Mouse (Mus musculus) heart, postnatal 4 days (tissue): ENCODE measurements at regions not wholly inside any gene's neighbourhood (a gene's known extent, or its start where the extent isn't known, plus 50 kb on each side); places are given as distances from the start of the nearest gene placed in this dataset.

Experiments used
- DNase-seq: peaks from one replicate; pipeline ENCODE4 v3.0.0; 2021

DNA sequence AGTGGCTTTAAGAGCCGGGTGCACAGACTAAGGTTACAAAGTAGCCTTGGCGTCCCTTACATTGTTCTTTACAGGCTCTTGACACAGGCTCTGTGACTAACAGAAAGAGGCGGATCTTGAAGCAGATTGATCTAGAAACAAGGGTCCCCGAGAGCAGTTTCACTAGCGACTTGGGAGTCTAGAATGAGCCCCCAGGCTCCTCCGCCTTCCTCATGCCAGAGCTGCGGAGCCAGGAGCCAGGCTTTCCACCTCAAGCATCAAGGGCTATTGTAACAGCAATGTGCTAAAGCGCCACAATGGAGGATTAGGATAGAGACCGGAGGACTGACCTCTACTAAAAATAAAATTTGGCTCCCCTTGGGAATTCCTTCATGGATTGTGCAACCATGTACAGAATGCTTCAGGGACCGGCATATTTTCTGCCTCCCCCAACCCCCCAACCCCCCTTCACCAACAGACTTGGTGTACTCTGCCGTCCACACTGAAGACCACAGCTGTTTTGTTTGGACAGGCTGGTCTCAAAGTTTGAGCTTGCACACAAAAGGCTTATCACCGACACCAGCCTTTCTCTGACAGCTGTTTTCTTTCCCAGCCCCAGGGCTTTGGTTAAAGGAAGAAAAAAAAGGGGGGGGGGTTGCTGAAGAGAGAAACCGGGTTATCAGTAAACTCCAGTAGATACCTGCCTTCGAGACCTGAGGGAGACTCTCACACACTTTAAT lies 60.2 kb upstream of the Gm10295 start:
- DNase-seq, result peak; percentile 46

DNA sequence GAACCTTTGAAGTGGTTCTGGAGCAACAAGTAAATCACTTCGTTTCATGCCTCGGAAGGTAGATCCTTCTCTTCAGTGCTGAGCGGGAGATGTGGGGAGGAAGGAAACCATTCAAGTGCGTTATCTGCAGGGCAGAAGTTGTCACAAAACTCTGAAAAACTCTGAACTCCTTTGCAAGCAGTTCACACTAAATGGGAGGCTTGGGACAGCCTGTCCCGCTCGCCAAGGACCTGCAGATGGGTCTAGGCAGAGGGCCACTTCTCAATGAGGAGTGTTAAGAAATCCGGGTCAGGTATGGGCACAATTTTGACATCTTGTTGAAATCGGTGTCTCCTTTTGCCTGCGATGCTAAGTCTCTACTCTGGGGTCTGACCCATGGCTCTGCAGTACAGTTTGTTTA lies 58.6 kb upstream of the Gm10295 start:
- DNase-seq, result no peak

DNA sequence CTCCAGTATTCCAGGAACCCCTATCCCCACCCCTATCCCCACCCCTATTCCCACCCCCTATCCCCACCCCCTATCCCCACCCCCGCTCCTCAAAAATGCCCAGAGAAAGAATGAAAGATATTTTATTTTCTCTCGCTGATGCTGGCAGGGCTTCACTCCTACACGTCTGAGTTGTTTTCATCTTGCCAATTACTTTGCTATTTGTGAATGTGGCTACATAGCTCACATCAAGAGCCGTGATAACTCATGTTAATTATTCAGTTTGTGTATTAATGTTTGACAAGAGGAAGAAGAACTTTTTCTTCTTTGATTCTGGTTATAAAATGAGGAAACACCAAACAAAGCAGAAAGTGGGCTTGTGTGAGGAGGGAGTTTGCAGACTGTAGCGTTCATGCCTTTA lies 57.8 kb upstream of the Gm10295 start:
- DNase-seq, result no peak

DNA sequence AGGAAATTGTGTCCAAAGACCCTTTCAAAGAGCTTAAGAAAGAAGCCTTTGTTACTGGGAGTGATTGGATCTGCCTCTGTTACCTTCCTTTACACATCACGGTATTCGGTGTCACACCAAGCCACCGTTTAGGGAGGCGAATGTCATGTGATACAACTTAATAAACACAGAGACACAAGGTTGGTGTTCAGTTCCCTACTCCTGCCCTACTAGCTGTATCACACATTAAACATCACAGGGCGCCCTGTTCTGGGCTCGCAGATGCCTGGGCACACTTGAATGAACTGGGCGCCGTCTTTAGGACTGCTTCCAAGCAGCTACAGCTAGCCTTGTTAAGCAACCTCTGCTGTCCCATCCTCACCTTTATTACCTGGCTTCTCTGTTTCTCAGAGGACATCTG lies 55.0 kb upstream of the Gm10295 start:
- DNase-seq, result no peak
